Mouse (Mus musculus): ENCODE results near the gene Kremen1.

- TF ChIP-seq CTCF (IDR thresholded peaks at IDR 0.05): no peak
- no peak for TF ChIP-seq EP300 (IDR thresholded peaks at IDR 0.05)
These were observed 13.9 kb upstream of the Kremen1 start for GRCm38 (mm10) chr11:5275216-5275615.
